Mouse (Mus musculus) layer of hippocampus, postnatal 14 days (tissue): ENCODE data around the gene Defb11. TPM values are rescaled to one million over a fixed set of nuclear protein-coding genes. Genes with fewer than 3 reads are reported as not detected.
"Not testable (repeated sequence)": the region's sequence is repeated elsewhere in the genome, so short reads cannot be mapped to it uniquely, and the experiment has no call there.

Experiments
- DNase-seq, 2 experiments: peaks; one replicate each; pipeline ENCODE4 v3.0.0; 2021 to 2022; ENCODE audit warnings: low spot score in 2 of 2, mixed read lengths in 1 of 2
- long read RNA-seq, 2 experiments: library from polyadenylated mRNA; stranded (forward); transcript quantifications; one replicate each; pipeline ENCODE4 v2.0.0; 2021
- total RNA-seq, 2 experiments: library from RNA; stranded (reverse); gene quantifications; 2 replicates each; pipeline ENCODE4 v1.2.3; 2021

Gene Defb11
- 1 to 10 TPM in 1 of 2 experiments, not detected in 1; 6.9 TPM for total RNA-seq
- long read RNA-seq, experiment 1, partial matches to known transcripts, result 0 of 1 reads
- long read RNA-seq, experiment 1, other reads (novel, unspliced or antisense), result 1 of 1 reads
- long read RNA-seq, experiment 2, partial matches to known transcripts, result 0 of 4 reads
- long read RNA-seq, experiment 2, other reads (novel, unspliced or antisense), result 3 of 4 reads

DNA sequence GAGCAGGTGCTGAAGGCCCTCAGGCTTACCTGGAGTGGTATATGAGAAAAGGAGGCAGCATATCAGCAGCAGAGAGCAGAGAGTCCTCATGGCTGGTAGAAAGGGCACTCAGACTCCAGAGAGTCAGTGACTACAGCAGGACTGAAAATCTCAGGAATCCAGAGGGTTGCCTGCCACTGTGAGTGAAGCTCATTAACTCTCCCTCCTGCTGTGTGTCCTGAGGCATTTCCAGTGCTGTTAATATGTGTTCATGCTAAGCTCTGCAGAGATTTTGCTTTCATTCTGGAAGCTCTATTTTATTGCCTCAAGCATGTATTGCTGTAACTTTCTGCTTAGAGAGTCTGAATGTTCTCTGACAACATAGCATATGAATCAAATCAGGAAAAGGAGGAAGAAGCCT, at the start of gene Defb11:
Defb11 (minus strand) TSS at position 123 of the 400 bp plus-strand sequence.
- DNase-seq, result not testable (repeated sequence)

GRCm38 (mm10) chr8:21955321-21955720, 49.1 kb upstream of the Defb11 start:
- peak; percentile 31 to 44 for DNase-seq

DNA sequence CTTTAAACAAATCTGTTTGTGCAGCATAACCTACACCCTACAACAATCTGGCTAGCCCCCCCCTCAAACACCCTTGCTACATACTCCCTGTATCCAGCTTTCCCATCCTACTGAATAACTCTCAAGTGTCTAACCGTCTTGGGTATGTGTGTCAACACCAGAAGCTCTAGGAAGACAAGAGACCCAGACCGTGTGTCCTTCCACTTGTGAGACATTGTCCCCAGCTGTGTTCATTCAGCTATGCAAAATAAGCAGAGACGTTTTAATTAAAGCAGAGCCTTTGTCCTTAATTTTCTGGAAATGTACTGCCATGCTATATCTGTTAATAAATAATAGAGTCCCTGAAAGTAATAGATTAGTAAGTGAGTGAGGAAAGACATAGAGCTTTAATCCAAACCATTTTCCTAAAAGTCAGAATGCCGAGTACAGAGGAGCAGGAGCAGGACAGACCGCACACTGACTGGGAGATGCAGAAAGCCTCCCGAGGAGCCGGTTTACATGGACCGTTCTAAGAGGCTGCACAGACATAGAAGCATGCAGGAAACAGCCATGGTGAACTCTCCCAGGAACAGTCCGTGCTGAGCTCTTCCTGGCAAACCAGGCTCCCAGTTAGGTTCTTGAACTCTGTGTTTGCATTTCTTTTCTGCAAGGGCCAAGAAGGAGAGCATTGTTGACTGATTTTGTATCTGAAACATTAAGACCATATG, 41.3 kb upstream of the Defb11 start:
- DNase-seq, result no peak

DNA sequence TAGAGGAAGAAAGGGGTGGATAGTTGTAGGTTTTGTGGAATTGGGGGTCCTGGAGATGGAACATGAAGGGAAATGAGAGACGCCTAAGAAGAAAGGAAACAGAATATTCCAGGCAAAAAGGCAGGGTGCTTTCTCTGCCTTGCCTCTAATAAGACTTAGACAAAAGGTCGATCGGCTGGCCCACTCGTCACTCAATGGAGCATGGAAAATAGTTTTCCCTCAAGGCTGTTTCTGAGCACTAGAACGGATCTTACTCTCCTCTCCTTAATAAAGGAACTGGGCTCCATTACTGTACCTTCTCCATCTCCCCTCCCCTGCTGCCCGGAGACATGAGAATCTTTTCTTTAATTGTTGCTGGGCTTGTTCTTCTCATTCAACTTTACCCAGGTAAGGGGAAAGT, 40.2 kb upstream of the Defb11 start, which contains the start of gene Defb13:
Defb13 (plus strand) TSS at position 301 of the 400 bp plus-strand sequence.
- no peak for DNase-seq

DNA sequence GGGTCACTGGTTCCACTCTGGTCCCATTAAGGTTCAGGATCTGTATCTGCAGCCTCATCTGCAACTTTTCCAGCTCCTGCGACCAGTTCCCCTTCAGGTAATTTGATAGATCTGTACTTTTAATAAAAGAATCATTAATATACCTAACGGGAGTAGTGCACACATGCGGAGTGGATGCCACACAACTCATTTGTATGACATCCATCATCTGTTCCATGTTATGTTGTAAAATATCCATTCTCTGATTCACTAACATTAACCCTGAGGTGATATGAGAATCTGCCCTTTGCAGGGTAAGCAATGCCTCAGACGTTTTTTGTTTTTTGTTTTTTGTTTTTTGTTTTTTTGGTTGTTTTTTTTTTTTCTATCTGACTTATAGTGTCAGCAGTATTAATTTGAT, 31.8 kb upstream of the Defb11 start, which contains the start of gene Defb35:
Defb35 (plus strand) TSS at position 301 of the 400 bp plus-strand sequence.
- DNase-seq, result not testable (repeated sequence)

DNA sequence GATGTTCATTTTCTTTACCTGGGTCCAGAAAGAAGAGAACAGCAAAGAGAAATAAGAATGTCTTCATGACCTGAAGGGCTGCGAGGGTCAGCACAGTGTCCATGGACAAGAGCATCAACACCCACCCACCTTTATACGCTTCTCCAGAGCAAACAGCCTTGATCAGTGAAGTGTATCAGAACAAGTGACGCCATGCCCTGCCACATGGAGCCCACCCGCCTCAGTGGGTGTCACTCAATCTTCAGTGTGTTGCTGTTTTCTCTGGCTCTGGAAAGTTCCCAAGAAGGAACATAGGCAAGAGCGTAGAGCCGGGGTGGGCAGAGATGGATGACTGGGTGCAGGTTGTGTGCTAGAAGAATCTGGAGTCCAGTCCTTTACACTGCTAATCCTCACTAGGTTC, 26.4 kb upstream of the Defb11 start, which contains the start of gene Defb15:
Defb15 (minus strand) TSS at position 101 of the 400 bp plus-strand sequence.
- no peak for DNase-seq

- DNase-seq, result not testable (repeated sequence)
Measured at GRCm38 (mm10) chr8:21930754-21931153, 24.5 kb upstream of the Defb11 start.

DNA sequence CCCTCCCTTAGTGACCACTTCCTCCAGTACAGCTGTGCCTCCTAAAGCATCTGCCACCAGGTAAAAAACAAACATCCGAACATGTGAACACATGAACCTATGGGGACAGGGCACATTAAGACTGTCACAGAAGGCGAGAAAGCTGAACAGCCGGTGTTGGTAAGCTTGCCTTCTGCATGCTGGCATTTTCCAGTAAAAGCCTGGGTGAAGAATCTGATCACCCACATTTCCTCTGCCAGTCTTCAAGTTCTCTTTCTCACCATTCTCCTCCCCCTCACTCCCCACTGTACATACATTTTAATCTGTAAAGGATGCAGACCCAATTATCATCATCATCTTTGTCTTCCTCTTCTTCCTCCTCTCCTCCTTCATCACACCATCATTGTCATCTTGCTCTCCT, 9.4 kb upstream of the Defb11 start:
- peak; percentile 8 for DNase-seq

GRCm38 (mm10) chr8:21912554-21912953, 6.3 kb upstream of the Defb11 start:
- DNase-seq, result no peak

GRCm38 (mm10) chr8:21911931-21912330, 5.7 kb upstream of the Defb11 start:
- no peak for DNase-seq

DNA sequence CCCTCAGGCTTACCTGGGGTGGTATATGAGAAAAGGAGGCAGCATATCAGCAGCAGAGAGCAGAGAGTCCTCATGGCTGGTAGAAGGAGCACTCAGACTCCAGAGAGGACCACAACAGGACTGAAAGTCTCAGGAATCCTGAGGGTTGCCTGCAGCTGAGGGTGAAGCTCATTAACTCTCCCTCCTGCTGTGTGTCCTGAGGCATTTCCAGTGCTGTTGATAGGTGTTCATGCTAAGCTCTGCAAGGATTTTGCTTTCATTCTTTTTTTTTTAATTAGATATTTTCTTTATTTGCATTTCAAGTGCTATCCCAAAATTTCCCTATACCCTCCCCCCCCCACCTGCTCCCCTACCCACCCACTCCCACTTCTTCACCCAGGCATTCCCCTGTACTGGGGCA, 20.9 kb downstream of the Defb11 start, which contains the start of gene Defb9:
Defb9 (minus strand) TSS at position 101 of the 400 bp plus-strand sequence.
- not testable (repeated sequence) for DNase-seq

- not testable (repeated sequence) for DNase-seq
Measured at GRCm38 (mm10) chr8:21858586-21858985, 47.6 kb downstream of the Defb11 start, which contains the start of gene Defb10. TSS of gene Defb10 (plus strand) at chr8:21858901.

Other genes starting within 250 kb of the Defb11 start
- gene Defa34, start 240.6 kb downstream of the Defb11 start, total RNA-seq, result not detected
- gene AY761184, start 202.8 kb downstream of the Defb11 start, total RNA-seq, result not detected
- not detected for gene Defa24, start 171.9 kb downstream of the Defb11 start, total RNA-seq
- gene Defb50, start 82.9 kb downstream of the Defb11 start, total RNA-seq, result not detected
- gene Defb2, start 66.5 kb downstream of the Defb11 start, total RNA-seq, result not detected
- gene Defb10, start 47.5 kb downstream of the Defb11 start, total RNA-seq, result not detected
- not detected for gene Defb9, start 21.0 kb downstream of the Defb11 start, total RNA-seq
- gene Defb15, start 26.3 kb upstream of the Defb11 start, total RNA-seq, result not detected
- not detected for gene Defb35, start 31.9 kb upstream of the Defb11 start, total RNA-seq
- not detected for gene Defb13, start 40.4 kb upstream of the Defb11 start, total RNA-seq
- not detected for gene Fam90a1a, start 52.3 kb upstream of the Defb11 start, total RNA-seq
- gene Ccdc70, start 63.4 kb upstream of the Defb11 start, total RNA-seq, result not detected
- 1 to 10 TPM; 4.7 to 5.0 TPM for gene Atp7b, start 153.9 kb upstream of the Defb11 start, total RNA-seq
- 10 to 100 TPM; 28.4 to 34.9 TPM for gene Alg11, start 154.3 kb upstream of the Defb11 start, total RNA-seq
- 1 to 10 TPM in 1 of 2 experiments, under 1 TPM in 1; 0.81 to 1.2 TPM for gene Nek5, start 218.6 kb upstream of the Defb11 start, total RNA-seq